Mouse (Mus musculus): ENCODE results near the gene Tas2r108. TPM values are rescaled to one million over a fixed set of nuclear protein-coding genes. Genes with fewer than 3 reads are reported as not detected.

The Tas2r108 gene
- polyA plus RNA-seq (2016; fragmentation: Nextera tagmentation; extraction: Ambion mirVana), result not detected in 2 replicates

DNA sequence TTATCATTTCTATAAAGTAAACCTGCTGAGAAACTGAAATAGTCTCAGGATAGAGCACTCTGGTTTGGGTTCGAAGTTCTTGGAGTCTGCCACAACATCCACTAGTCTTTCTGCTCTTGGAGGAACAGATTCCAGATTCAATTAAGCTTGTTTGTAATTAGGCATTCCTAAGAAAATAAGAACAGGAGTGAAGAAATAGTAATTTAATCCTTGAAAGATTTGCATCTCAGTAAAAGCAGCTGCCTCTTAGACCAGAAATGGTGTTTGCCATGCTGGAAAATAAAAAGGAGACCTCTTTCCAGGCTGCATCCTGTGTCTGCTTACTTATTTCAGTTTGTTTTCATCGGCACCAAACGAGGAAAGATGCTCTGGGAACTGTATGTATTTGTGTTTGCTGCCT is at the start of gene Tas2r108:
TSS of gene Tas2r108 (plus strand) at position 301 of the 400 bp plus-strand sequence.
- no peaks in the 10 kb centered on the region for H3K4me1 ChIP-seq
- no peaks in the 10 kb centered on the region for H3K9me3 ChIP-seq (replicated peaks)
- H3K27ac ChIP-seq (replicated peaks), result no peak within 1 kb of the TSS
- 93% methylated on average over 3 of the region's 3 CpGs for WGBS
- no peaks in the 10 kb centered on the region for H3K27me3 ChIP-seq (ENCODE audit: low read depth, poor library complexity, severe bottlenecking)
- DNase-seq (ENCODE audit: low spot score), result no peak
- no peak within 1 kb of the TSS for H3K4me3 ChIP-seq
- no peaks in the 10 kb centered on the region for H3K36me3 ChIP-seq

DNA sequence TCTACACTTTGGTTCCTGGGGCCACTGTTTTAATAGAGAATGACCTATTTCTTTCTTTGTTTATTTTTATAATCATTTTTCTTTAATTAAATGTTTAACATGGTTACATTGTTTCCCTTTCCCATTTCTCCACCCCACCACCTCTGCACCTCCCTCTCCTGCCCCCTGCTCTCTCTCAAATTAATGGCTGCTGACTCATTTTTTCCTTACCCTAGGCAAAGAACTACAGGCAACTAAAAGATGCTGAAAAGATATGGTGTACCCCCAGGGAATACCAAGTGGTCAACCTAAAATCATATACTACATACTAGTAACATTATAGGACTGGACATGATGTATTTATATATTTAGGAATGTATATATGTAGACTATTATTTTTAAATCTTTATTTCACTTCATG is 44.7 kb upstream of the Tas2r108 start:
- DNase-seq (ENCODE audit: low spot score), result no peak
- 0 out of 2 replicates have a peak, but pooled peaks cover 5% of the 10 kb centered on the region for H3K27me3 ChIP-seq (ENCODE audit: low read depth, poor library complexity, severe bottlenecking)
- H3K36me3 ChIP-seq, result no peaks in the 10 kb centered on the region
- H3K9me3 ChIP-seq (replicated peaks), result no peaks in the 10 kb centered on the region
- no peak overlapping the region for H3K4me3 ChIP-seq
- H3K27ac ChIP-seq (replicated peaks), result no peak overlapping the region
- H3K4me1 ChIP-seq, result no peaks in the 10 kb centered on the region

DNA sequence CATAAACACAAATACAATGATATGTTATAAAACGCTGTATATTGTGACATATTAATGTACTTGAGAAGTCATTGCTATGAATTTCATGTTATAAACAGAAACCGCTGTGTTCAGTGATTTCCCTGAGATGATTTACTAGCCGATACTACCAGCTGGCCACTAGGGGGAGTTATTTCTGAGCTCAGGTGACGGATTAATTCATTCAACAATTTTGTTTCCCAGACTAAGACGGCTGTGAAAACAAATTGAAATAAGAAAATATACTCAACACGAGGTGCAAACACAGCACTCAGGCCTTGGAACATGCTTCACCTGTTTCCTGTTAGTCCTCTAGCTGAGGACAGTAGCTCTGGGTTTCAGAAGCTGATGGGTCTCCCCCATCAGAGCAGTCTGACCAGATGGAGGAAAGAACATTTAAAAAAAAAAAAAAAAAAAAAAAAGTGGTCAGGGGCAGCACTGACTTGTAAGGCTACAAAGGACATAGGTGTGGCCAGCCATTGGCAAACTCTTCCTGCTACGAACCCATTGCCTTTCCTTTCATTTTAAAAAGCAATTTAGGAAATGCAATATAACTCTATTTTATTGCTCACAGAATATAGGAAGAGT is 38.8 kb upstream of the Tas2r108 start:
- WGBS, result 24% methylated on average over 7 of the region's 7 CpGs
- Histone ChIP-seq H3K4me3 (no peak overlapping the region), H3K9me3 (replicated peaks) (no peaks in the 10 kb centered on the region), H3K4me1 (no peaks in the 10 kb centered on the region), H3K27ac (replicated peaks) (no peak overlapping the region), H3K27me3 (ENCODE audit: low read depth, poor library complexity, severe bottlenecking) (no peaks in the 10 kb centered on the region), H3K36me3 (no peaks in the 10 kb centered on the region)
- no peak for DNase-seq (ENCODE audit: low spot score)

DNA sequence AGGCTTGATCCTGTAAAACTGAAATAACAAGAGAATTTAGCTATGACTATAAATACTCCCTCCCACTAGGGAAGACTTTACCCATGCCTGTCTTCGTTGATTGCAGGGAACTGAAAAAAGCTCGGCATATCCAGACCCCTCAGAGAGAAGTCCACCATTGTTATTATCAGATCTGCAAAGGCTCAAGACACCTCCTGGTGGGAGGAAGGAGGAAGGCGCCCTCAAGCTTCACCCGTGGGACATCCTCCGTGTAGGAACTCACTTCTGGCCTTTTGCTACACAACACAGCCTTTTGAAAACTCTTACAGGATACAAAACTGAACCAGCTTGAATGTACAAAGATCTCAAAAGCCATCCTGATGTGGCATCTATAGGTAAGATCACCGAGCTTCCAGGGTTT is 27.6 kb upstream of the Tas2r108 start:
- H3K36me3 ChIP-seq, result no peaks in the 10 kb centered on the region
- WGBS, result 55% methylated on average over 6 of the region's 6 CpGs
- peaks cover 4% of the 10 kb centered on the region for H3K4me1 ChIP-seq
- no peaks in the 10 kb centered on the region for H3K27me3 ChIP-seq (ENCODE audit: low read depth, poor library complexity, severe bottlenecking)
- no peak overlapping the region for H3K27ac ChIP-seq (replicated peaks)
- DNase-seq (ENCODE audit: low spot score), result no peak
- H3K4me3 ChIP-seq, result no peak overlapping the region
- H3K9me3 ChIP-seq (replicated peaks), result no peaks in the 10 kb centered on the region

DNA sequence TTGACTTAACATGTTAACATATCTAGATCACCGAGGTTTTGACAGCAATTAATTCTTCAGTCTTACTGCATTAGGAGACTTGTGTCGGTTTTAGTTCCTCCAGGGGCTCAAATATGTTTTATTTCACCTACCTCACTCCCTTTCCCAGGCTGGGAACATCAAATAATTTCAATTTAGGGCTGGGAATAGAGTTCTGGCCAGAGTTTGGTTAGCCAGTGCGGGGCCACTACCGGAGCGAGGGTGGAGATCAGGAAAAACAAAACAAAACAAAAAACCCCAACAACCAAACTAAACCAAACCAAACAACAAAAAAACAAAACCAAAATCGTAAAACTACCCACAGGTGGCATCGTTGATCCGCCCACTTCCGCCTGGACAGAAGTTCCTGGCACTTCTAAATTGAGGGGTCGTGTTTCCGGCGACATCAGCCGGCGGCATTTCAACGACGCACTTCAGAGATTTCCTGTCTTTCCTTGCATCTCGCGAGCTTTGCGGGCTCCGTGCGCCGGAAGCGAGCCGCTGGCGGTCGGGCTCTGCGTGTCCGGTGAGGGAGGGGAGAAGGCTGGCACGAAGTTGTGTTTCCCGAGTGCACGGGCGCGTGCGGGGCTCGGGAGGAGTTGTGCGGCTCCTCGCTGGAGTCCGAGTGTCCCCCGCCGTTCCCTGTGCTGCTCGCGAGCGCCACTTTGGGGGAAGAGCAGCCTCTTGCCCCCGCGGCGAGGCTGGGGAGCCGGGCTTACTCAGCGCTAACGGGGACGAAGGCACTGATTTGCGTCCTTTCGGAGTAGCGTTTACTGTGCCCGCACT is 22.2 kb upstream of the Tas2r108 start, which contains the start of gene Ssbp1:
TSS of gene Ssbp1 (plus strand) at position 437 of the 804 bp plus-strand sequence.
- H3K9me3 ChIP-seq (replicated peaks), result no peaks in the 10 kb centered on the region; the same call in 1 of the 2 replicates
- peak within 1 kb of the TSS; percentile 87 for H3K4me3 ChIP-seq
- peaks cover 20% of the 10 kb centered on the region for H3K4me1 ChIP-seq
- under 1% methylated on average over 54 of the region's 54 CpGs for WGBS
- peak; percentile 95 for DNase-seq (ENCODE audit: low spot score)
- peak within 1 kb of the TSS; percentile 97 for H3K27ac ChIP-seq (replicated peaks)
- H3K27me3 ChIP-seq (ENCODE audit: low read depth, poor library complexity, severe bottlenecking), result no peaks in the 10 kb centered on the region
- peaks cover 32% of the 10 kb centered on the region for H3K36me3 ChIP-seq

DNA sequence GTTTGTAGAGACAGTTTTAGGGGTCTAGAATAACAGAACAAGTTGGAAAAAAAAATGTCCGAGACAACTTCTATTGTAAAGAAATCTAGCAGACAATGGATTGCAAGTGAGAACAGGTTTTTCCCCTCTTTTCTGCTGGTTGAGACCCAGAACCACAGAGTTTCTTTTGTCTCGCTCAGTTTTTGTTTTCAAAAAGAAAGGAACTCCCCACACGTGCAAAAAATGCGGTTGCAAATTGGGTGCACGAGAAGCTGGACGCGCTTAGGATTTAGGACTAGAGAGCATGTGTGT is 21.7 kb upstream of the Tas2r108 start:
- 1% methylated on average over 7 of the region's 7 CpGs for WGBS
- peak overlapping the region; percentile 97 for H3K27ac ChIP-seq (replicated peaks)

DNA sequence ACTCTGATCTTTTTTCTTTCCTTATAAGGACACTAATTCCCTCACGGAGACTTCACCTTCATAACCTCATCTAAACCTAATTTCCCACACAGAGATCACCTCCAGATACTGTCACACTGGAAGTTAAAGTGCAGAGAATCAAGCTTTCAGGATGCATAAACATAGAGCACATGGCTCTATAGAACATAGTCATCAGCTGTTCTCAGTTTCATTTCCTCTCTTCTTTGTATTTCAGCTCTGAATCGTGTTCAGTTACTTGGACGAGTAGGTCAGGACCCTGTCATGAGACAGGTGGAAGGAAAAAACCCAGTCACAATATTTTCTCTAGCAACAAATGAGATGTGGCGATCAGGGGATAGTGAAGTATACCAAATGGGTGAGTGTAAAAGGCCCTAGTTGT is 17.2 kb upstream of the Tas2r108 start:
- WGBS, result 96% methylated on average over 4 of the region's 4 CpGs
- H3K4me3 ChIP-seq, result no peak overlapping the region
- no peak overlapping the region for H3K27ac ChIP-seq (replicated peaks)
- H3K36me3 ChIP-seq, result peaks cover 74% of the 10 kb centered on the region
- peaks cover 17% of the 10 kb centered on the region for H3K4me1 ChIP-seq
- no peak for DNase-seq (ENCODE audit: low spot score)
- H3K27me3 ChIP-seq (ENCODE audit: low read depth, poor library complexity, severe bottlenecking), result no peaks in the 10 kb centered on the region
- H3K9me3 ChIP-seq (replicated peaks), result no peaks in the 10 kb centered on the region; the same call in 1 of the 2 replicates

More for the DNA sequence above, 21.7 kb upstream of the Tas2r108 start:
- Histone ChIP-seq H3K36me3 (peaks cover 37% of the 10 kb centered on the region), H3K4me1 (peaks cover 20% of the 10 kb centered on the region), H3K9me3 (replicated peaks) (no peaks in the 10 kb centered on the region; the same call in 1 of the 2 replicates), H3K4me3 (peak overlapping the region; percentile 87), H3K27me3 (ENCODE audit: low read depth, poor library complexity, severe bottlenecking) (no peaks in the 10 kb centered on the region)
- no peak for DNase-seq (ENCODE audit: low spot score)

DNA sequence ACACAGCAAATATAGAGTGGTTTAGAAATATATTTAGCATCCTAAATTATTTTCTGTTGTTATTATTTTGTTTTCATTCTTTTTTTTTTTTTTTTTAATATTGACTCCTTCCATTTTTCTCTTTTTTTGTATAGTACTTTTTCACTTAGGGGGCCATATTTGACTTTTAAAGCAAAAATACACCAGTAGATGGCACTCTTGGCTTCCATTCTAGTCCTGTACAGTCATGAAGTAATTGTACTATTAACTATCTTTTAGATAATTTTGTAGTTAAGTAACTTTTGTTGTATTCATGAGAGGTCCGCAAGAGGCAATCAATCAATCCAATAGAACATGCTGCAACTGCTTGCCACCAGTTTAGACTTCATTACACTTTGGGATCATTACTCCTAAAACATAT is 13.6 kb upstream of the Tas2r108 start:
- DNase-seq (ENCODE audit: low spot score), result no peak

DNA sequence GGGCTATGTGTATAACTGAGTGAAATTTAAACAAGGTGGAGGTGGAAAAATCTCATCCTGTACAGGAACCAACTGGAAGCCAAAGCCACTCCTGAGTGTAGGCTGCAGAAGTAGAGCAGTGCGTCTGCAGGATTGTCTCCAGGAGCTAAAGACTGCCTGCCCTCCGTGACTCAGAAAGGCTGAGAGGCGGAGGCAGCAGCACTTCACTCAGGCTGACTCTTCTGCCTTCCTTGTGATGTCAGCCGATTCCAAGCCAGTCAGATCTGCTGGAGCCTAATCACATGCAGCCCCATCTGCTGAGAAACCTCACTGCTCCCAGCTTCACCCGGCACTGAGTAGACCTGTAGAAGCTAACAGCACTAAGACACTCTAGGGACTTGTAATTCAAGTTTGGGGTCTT is 11.0 kb upstream of the Tas2r108 start:
- H3K9me3 ChIP-seq (replicated peaks), result no peaks in the 10 kb centered on the region
- 92% methylated on average over 5 of the region's 5 CpGs for WGBS
- no peak for DNase-seq (ENCODE audit: low spot score)
- H3K27ac ChIP-seq (replicated peaks), result no peak overlapping the region
- H3K36me3 ChIP-seq, result peaks cover 79% of the 10 kb centered on the region
- H3K4me1 ChIP-seq, result no peaks in the 10 kb centered on the region
- H3K27me3 ChIP-seq (ENCODE audit: low read depth, poor library complexity, severe bottlenecking), result no peaks in the 10 kb centered on the region
- no peak overlapping the region for H3K4me3 ChIP-seq

More for the DNA sequence above, 13.6 kb upstream of the Tas2r108 start:
- Histone ChIP-seq H3K27ac (replicated peaks) (no peak overlapping the region), H3K4me3 (no peak overlapping the region), H3K9me3 (replicated peaks) (no peaks in the 10 kb centered on the region; the same call in 1 of the 2 replicates), H3K27me3 (ENCODE audit: low read depth, poor library complexity, severe bottlenecking) (no peaks in the 10 kb centered on the region), H3K36me3 (peaks cover 90% of the 10 kb centered on the region), H3K4me1 (no peaks in the 10 kb centered on the region)
- WGBS, result 96% methylated on average over 1 of the region's 1 CpGs

DNA sequence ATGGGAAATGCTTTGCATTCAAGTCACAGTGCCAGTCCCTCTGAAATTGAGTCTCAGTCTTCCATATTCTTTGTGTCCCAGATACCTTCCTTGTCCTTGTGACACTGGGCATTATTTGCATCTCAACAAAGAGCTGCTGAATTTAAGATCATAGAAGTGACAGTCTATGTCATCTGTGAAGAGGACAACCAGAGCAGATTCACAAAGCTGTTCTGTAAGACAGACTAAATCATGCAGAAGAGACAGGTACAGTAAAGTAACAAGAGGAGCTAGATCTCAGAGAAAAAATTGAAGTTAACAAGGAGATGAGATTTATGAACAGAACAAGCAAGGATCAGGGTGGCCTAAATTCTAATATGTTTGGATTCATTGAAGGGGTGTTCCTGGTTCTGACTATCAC is 2.4 kb upstream of the Tas2r108 start, which contains the start of gene Tas2r137:
TSS of gene Tas2r137 (plus strand) at position 301 of the 400 bp plus-strand sequence.
- Histone ChIP-seq H3K4me3 (no peak within 1 kb of the TSS), H3K4me1 (no peaks in the 10 kb centered on the region), H3K27ac (replicated peaks) (no peak within 1 kb of the TSS), H3K27me3 (ENCODE audit: low read depth, poor library complexity, severe bottlenecking) (no peaks in the 10 kb centered on the region), H3K9me3 (replicated peaks) (no peaks in the 10 kb centered on the region), H3K36me3 (peaks cover 3% of the 10 kb centered on the region)
- DNase-seq (ENCODE audit: low spot score), result no peak

DNA sequence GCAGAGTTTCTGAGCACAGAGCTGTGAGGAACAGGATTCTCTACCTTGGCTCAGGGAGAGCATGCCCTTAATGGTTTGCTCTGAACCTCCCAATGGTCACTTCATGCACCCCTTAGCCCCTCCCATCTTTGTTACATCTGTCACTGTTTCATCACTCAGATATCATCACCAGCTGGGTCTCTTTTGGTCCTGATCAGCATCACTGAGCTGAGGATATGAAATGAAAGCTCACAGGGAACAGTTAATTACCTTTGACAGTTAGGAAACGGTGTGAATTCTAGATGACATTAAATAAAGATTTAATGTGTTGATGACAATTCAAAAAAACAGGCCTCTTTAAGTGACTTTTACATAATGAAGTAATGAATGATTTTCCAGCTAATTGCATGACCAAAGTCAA is 26.1 kb downstream of the Tas2r108 start, which contains the start of gene Prss37:
TSS of gene Prss37 (minus strand) at position 101 of the 400 bp plus-strand sequence.
- Histone ChIP-seq H3K27me3 (ENCODE audit: low read depth, poor library complexity, severe bottlenecking) (no peaks in the 10 kb centered on the region), H3K36me3 (no peaks in the 10 kb centered on the region), H3K4me3 (no peak within 1 kb of the TSS), H3K4me1 (no peaks in the 10 kb centered on the region), H3K27ac (replicated peaks) (no peak within 1 kb of the TSS), H3K9me3 (replicated peaks) (no peaks in the 10 kb centered on the region; the same call in 1 of the 2 replicates)
- DNase-seq (ENCODE audit: low spot score), result no peak
- 83% methylated on average over 1 of the region's 1 CpGs for WGBS

Data from midbrain, embryonic 10.5 days (tissue).